In genomic region chr1:59160871-59161270, GRCm38 (mm10) we compare ENCODE assay signal across 17 mouse cellular contexts. TPM values are rescaled to one million over a fixed set of nuclear protein-coding genes. Genes with fewer than 3 reads are reported as not detected.
DNase-seq lines count a peak whose midpoint lies in the region; ATAC-seq and TF ChIP-seq lines count a peak whose summit lies in the region.
"Had no signal": no experiment of that assay in that cellular context is flagged by ENCODE, and none has a peak within 500 bp of the region (broad histone marks: within the 10 kb centered on the region; RNA-seq: fewer than 3 reads in every experiment).

No protein-coding gene starts in this region.

- H3K4me2 ChIP-seq in kidney, embryonic 14.5 days (replicated peaks; ENCODE audit: low read depth, low read length) = no peak overlapping the region
- H3K4me2 ChIP-seq in hindbrain, embryonic 13.5 days = no peak overlapping the region
- H3K4me2 ChIP-seq: forebrain, embryonic 13.5 days; heart, embryonic 13.5 days had no signal

- no peaks in the 10 kb centered on the region for H3K27me3 ChIP-seq in kidney, embryonic 14.5 days (ENCODE audit: control insufficient read depth, insufficient read depth, low read length)
- no peaks in the 10 kb centered on the region for H3K27me3 ChIP-seq in thymus, adult 2 months (ENCODE audit: control insufficient read depth, insufficient read depth, low read length)
- H3K27me3 ChIP-seq in hindbrain, embryonic 13.5 days = no peaks in the 10 kb centered on the region
- H3K27me3 ChIP-seq: forebrain, embryonic 13.5 days; heart, embryonic 13.5 days had no signal

- H3K27ac ChIP-seq in kidney, embryonic 14.5 days (ENCODE audit: low read depth, low read length) = no peak overlapping the region
- peak overlapping the region; percentile 15; the same call in 1 of the 2 replicates for H3K27ac ChIP-seq in thymus, adult 2 months (ENCODE audit: control insufficient read depth, insufficient read depth, low read length)
- H3K27ac ChIP-seq in hindbrain, embryonic 13.5 days = no peak overlapping the region
- H3K27ac ChIP-seq: embryonic facial prominence, embryonic 10.5 days; forebrain, embryonic 13.5 days; heart, embryonic 13.5 days had no signal

- H3K9ac ChIP-seq in kidney, embryonic 14.5 days (ENCODE audit: low read depth, low read length) = no peak overlapping the region
- H3K9ac ChIP-seq in hindbrain, embryonic 13.5 days = no peak overlapping the region
- H3K9ac ChIP-seq: forebrain, embryonic 13.5 days; forebrain, postnatal 0 days; heart, embryonic 13.5 days had no signal

- H3K9me3 ChIP-seq in kidney, embryonic 14.5 days (ENCODE audit: control insufficient read depth, low read length) = no peaks in the 10 kb centered on the region
- H3K9me3 ChIP-seq in hindbrain, embryonic 13.5 days = no peaks in the 10 kb centered on the region
- H3K9me3 ChIP-seq: embryonic facial prominence, embryonic 10.5 days; forebrain, embryonic 13.5 days; heart, embryonic 13.5 days had no signal

- H3K36me3 ChIP-seq in kidney, embryonic 14.5 days (ENCODE audit: control insufficient read depth, insufficient read depth, low read length) = peaks cover 13% of the 10 kb centered on the region; the same call in 1 of the 2 replicates
- H3K36me3 ChIP-seq in thymus, adult 2 months (ENCODE audit: control insufficient read depth, insufficient read depth, low read length) = no peaks in the 10 kb centered on the region
- peaks cover 42% of the 10 kb centered on the region for H3K36me3 ChIP-seq in hindbrain, embryonic 13.5 days

- no peak for TF ChIP-seq POLR2A in thymus, adult 2 months (IDR thresholded peaks at IDR 0.05; ENCODE audit: control insufficient read depth, extremely low read depth, insufficient read depth, low read length, poor library complexity)

- no peak for TF ChIP-seq CTCF in thymus, adult 2 months (IDR thresholded peaks at IDR 0.05; ENCODE audit: borderline replicate concordance, control insufficient read depth, extremely low read depth, insufficient read depth, low read length, poor library complexity)

- H3K4me3 ChIP-seq in kidney, embryonic 14.5 days (ENCODE audit: low read length) = no peak overlapping the region
- H3K4me3 ChIP-seq in thymus, adult 2 months (ENCODE audit: control insufficient read depth, insufficient read depth, low read length) = no peak overlapping the region
- H3K4me3 ChIP-seq in hindbrain, embryonic 13.5 days = no peak overlapping the region
- H3K4me3 ChIP-seq: embryonic facial prominence, embryonic 10.5 days; forebrain, embryonic 13.5 days; heart, embryonic 13.5 days had no signal

- DNase-seq in kidney, adult 18-20 months = peak; percentile 35
- DNase-seq in thymus, adult 2 months = no peak
- no peak for DNase-seq in thymus, postnatal 14 days
- DNase-seq in kidney, postnatal 14 days = peak; percentile 43
- no peak for DNase-seq in layer of hippocampus, postnatal 36 days
- DNase-seq: adrenal gland, postnatal 14 days; cerebellum, postnatal 10 days; forebrain, postnatal 0 days; gastrocnemius, postnatal 14 days; heart, postnatal 36 days had no signal

- no peaks in the 10 kb centered on the region for H3K4me1 ChIP-seq in kidney, embryonic 14.5 days (ENCODE audit: control insufficient read depth, insufficient read depth, low read length)
- H3K4me1 ChIP-seq in thymus, adult 2 months (replicated peaks; ENCODE audit: control insufficient read depth, insufficient read depth, low read length) = peaks cover 42% of the 10 kb centered on the region
- no peaks in the 10 kb centered on the region for H3K4me1 ChIP-seq in hindbrain, embryonic 13.5 days (replicated peaks)
- H3K4me1 ChIP-seq: heart, embryonic 13.5 days had no signal

- WGBS in kidney, embryonic 14.5 days = 82% methylated on average over 6 of the region's 6 CpGs
- 51% methylated on average over 6 of the region's 6 CpGs for WGBS in thymus, adult 2 months
- WGBS in hindbrain, embryonic 13.5 days = 89% methylated on average over 6 of the region's 6 CpGs

- no peak for ATAC-seq in kidney, embryonic 14.5 days (ENCODE audit: low FRiP score, low TSS enrichment)
- no peak for ATAC-seq in hindbrain, embryonic 13.5 days (ENCODE audit: low FRiP score)
- ATAC-seq: forebrain, embryonic 13.5 days; forebrain, postnatal 0 days; hindbrain, embryonic 16.5 days had no signal

RNA-seq across cellular contexts. Expression of gene Mpp4, which starts 2.3 kb away (rescaled TPM):
- polyA plus RNA-seq in kidney, embryonic 14.5 days (2014; fragmentation: Nextera tagmentation; extraction: Ambion mirVana) = 0.59 and 0.62 TPM in 2 replicates
- polyA plus RNA-seq in thymus, adult 2 months (2012; rRNA removed) = 9.8 and 11.5 TPM in 2 replicates
- 0.65 and 0.71 TPM in 2 replicates for polyA plus RNA-seq in hindbrain, embryonic 13.5 days (2015; fragmentation: Nextera tagmentation; extraction: Ambion mirVana)
- total RNA-seq in layer of hippocampus, postnatal 36 days (2021) = 1 to 10 TPM; 1.9 TPM
- total RNA-seq: gastrocnemius, postnatal 14 days had no signal
- polyA plus RNA-seq: heart, postnatal 0 days had no signal

RNA-seq across cellular contexts. Expression of gene Tmem237, which starts 40.7 kb away (rescaled TPM):
- 49.9 and 53.8 TPM in 2 replicates for polyA plus RNA-seq in kidney, embryonic 14.5 days (2014; fragmentation: Nextera tagmentation; extraction: Ambion mirVana)
- polyA plus RNA-seq in thymus, adult 2 months (2012; rRNA removed) = 2.3 and 3.6 TPM in 2 replicates
- 40.1 TPM in 2 replicates for polyA plus RNA-seq in hindbrain, embryonic 13.5 days (2015; fragmentation: Nextera tagmentation; extraction: Ambion mirVana)
- total RNA-seq in layer of hippocampus, postnatal 36 days (2021) = 10 to 100 TPM; 28.0 to 28.6 TPM

Comparison
In these comparisons a context has a peak if more than half of its experiments do, and no peak if none do; other contexts are left out.
1. DNase-seq: peak in kidney, adult 18-20 months (single experiment) and kidney, postnatal 14 days (single experiment); none in thymus, adult 2 months (single experiment), thymus, postnatal 14 days (single experiment) and layer of hippocampus, postnatal 36 days (0 of 2).